Mouse (Mus musculus) heart, adult 8-10 months (tissue): Measurements from ENCODE around the gene Nipal1. TPM values are rescaled to one million over a fixed set of nuclear protein-coding genes. Genes with fewer than 3 reads are reported as not detected.

Source experiments
- total RNA-seq, 4 experiments: library from RNA; stranded (reverse); gene quantifications; 2 replicates each; pipeline ENCODE4 v1.2.4; 2022

Nipal1 gene
- total RNA-seq, 4 experiments from 2014 or later = not detected

Other genes with a start within 250 kb of the Nipal1 start
- gene Corin, start 143.3 kb upstream of the Nipal1 start, total RNA-seq = 100 to 1,000 TPM; 126 to 177 (median 144) TPM
- 1 to 10 TPM; 3.2 to 6.6 (median 4.4) TPM for gene Nfxl1, start 88.1 kb upstream of the Nipal1 start, total RNA-seq
- gene Zar1, start 66.5 kb upstream of the Nipal1 start, total RNA-seq = not detected
- not detected for gene Gm5868, start 60.2 kb upstream of the Nipal1 start, total RNA-seq
- gene Cnga1, start 3.5 kb upstream of the Nipal1 start, total RNA-seq = not detected
- under 1 TPM in 2 of 4 experiments, not detected in 2; 0.06 to 0.08 TPM for gene Txk, start 105.0 kb downstream of the Nipal1 start, total RNA-seq
- 10 to 100 TPM; 13.2 to 14.5 (median 13.5) TPM for gene Tec, start 220.7 kb downstream of the Nipal1 start, total RNA-seq